Mouse (Mus musculus) myocyte (in vitro differentiated cells): Measurements from ENCODE around the gene Lsm11. TPM values are rescaled to one million over a fixed set of nuclear protein-coding genes. Genes with fewer than 3 reads are reported as not detected.

Experiments used
- H3K27me3 ChIP-seq: one replicate; pipeline ENCODE4 v1.6.1; 2011; ENCODE audit not compliant: control insufficient read depth, insufficient read depth, insufficient read length
- H3K36me3 ChIP-seq: one replicate; pipeline ENCODE4 v1.6.1; 2011; ENCODE audit not compliant: control insufficient read depth, insufficient read depth
- H3K4me2 ChIP-seq: one replicate; pipeline ENCODE4 v1.6.1; 2011; ENCODE audit warnings: low read depth, control low read depth
- H3K4me3 ChIP-seq: one replicate; pipeline ENCODE4 v1.5.1; 2011; ENCODE audit warnings: mild to moderate bottlenecking, control low read depth, moderate library complexity
- H3K79me2 ChIP-seq: one replicate; pipeline ENCODE4 v1.6.1; 2011; ENCODE audit not compliant: control insufficient read depth, insufficient read depth
- H3ac ChIP-seq: one replicate; pipeline ENCODE4 v1.6.1; 2011; ENCODE audit not compliant: control insufficient read depth, insufficient read length
- CEBPB ChIP-seq: IDR thresholded peaks from 2 replicates; pipeline ENCODE4 v1.6.1; 2011; ENCODE audit warnings: mild to moderate bottlenecking, moderate library complexity; ENCODE audit not compliant: poor library complexity, insufficient read depth, severe bottlenecking
- E2F4 ChIP-seq: IDR thresholded peaks from one replicate; pipeline ENCODE4 v1.6.1; 2011; ENCODE audit warnings: mild to moderate bottlenecking, control low read depth, moderate library complexity; ENCODE audit not compliant: insufficient read depth
- MAX ChIP-seq: IDR thresholded peaks from one replicate; pipeline ENCODE4 v1.6.1; 2011; ENCODE audit warnings: low read depth, mild to moderate bottlenecking, control low read depth
- MYOD1 ChIP-seq, 3 experiments: IDR thresholded peaks; one replicate each; pipeline ENCODE4 v1.6.1; 2011; ENCODE audit warnings: control low read depth in 2 of 3, low read depth in 2 of 3, mild to moderate bottlenecking in 2 of 3, moderate library complexity in 1 of 3; ENCODE audit not compliant: insufficient read length in 2 of 3, control insufficient read depth in 1 of 3
- MYOG ChIP-seq, 3 experiments: IDR thresholded peaks; one replicate each; pipeline ENCODE4 v1.6.1; 2011; ENCODE audit warnings: control low read depth in 2 of 3, low read depth in 2 of 3, mild to moderate bottlenecking in 2 of 3; ENCODE audit not compliant: insufficient read length in 2 of 3, control insufficient read depth in 1 of 3, insufficient read depth in 1 of 3
- POLR2A ChIP-seq: IDR thresholded peaks from one replicate; pipeline ENCODE4 v1.6.1; 2011; ENCODE audit warnings: low read depth, mild to moderate bottlenecking, control low read depth, moderate library complexity; ENCODE audit not compliant: insufficient read length
- POLR2AphosphoS2 ChIP-seq: IDR thresholded peaks from one replicate; pipeline ENCODE4 v1.6.1; 2011; ENCODE audit warnings: low read depth, control low read depth; ENCODE audit not compliant: insufficient read length
- REST ChIP-seq: IDR thresholded peaks from one replicate; pipeline ENCODE4 v1.6.1; 2011; ENCODE audit warnings: mild to moderate bottlenecking, control low read depth, moderate library complexity; ENCODE audit not compliant: insufficient read depth, insufficient read length
- SRF ChIP-seq: IDR thresholded peaks from one replicate; pipeline ENCODE4 v1.6.1; 2011; ENCODE audit warnings: low read depth; ENCODE audit not compliant: control insufficient read depth, insufficient read length
- TCF12 ChIP-seq: IDR thresholded peaks from one replicate; pipeline ENCODE4 v1.6.1; 2011; ENCODE audit warnings: mild to moderate bottlenecking, control low read depth; ENCODE audit not compliant: poor library complexity, insufficient read depth, severe bottlenecking
- TCF3 ChIP-seq: IDR thresholded peaks from one replicate; pipeline ENCODE4 v1.6.1; 2011; ENCODE audit warnings: low read depth, control low read depth; ENCODE audit not compliant: insufficient read length
- USF1 ChIP-seq: IDR thresholded peaks from one replicate; pipeline ENCODE4 v1.6.1; 2011; ENCODE audit warnings: low read depth, mild to moderate bottlenecking, control low read depth, moderate library complexity
- polyA plus RNA-seq: library from polyadenylated mRNA; unstranded; fragments of >200 nt; fragmentation: generic; extraction: Trizol; gene quantifications from one replicate; pipeline ENCODE4 v1.2.1, GENCODE M21; 2012; ENCODE audit warnings: missing spikeins

The Lsm11 gene
- polyA plus RNA-seq, 1 experiment = 5.4 TPM

DNA sequence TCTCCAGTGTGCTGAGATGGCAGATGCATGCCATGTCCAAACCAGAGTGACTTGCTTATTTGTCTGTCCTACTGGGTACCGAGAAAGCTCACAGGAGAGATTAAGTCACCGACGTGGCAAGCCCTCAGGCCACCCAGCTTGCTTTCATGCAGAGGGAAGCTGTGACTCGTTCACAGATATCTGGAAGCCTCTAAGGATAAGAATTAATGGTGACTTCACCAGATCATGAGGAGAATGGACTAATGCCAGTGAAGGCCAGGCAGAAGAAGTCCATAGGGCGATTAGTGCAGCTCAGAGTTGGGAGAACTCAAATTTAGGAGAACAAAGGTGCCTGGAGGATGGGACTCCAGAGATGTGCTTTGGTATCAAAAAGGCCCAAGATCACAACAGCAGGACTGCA lies 17.3 kb downstream of the Lsm11 start:
- no peaks in the 10 kb centered on the region for H3K36me3 ChIP-seq
- H3K4me3 ChIP-seq = no peak overlapping the region
- H3K79me2 ChIP-seq = no peaks in the 10 kb centered on the region
- H3K27me3 ChIP-seq = no peaks in the 10 kb centered on the region
- no peak overlapping the region for H3ac ChIP-seq
- TF ChIP-seq E2F4 (no peak), MAX (no peak), CEBPB (no peak), MYOD1 (IDR thresholded peaks at IDR 0.05; ENCODE audit: control insufficient read depth in 1 of 3, insufficient read length in 2 of 3, low read depth in 2 of 3) (no peak), SRF (no peak), REST (no peak), USF1 (no peak), POLR2A (no peak), POLR2AphosphoS2 (no peak), MYOG (IDR thresholded peaks at IDR 0.05; ENCODE audit: control insufficient read depth in 1 of 3, insufficient read depth in 1 of 3, insufficient read length in 2 of 3, low read depth in 2 of 3) (no peak), TCF12 (no peak)
- H3K4me2 ChIP-seq = no peak overlapping the region

GRCm38 (mm10) chr11:45926640-45927082 lies 18.1 kb downstream of the Lsm11 start:
- TF ChIP-seq SRF = no peak
- TF ChIP-seq TCF12 = no peak
- H3K27me3 ChIP-seq = no peaks in the 10 kb centered on the region

DNA sequence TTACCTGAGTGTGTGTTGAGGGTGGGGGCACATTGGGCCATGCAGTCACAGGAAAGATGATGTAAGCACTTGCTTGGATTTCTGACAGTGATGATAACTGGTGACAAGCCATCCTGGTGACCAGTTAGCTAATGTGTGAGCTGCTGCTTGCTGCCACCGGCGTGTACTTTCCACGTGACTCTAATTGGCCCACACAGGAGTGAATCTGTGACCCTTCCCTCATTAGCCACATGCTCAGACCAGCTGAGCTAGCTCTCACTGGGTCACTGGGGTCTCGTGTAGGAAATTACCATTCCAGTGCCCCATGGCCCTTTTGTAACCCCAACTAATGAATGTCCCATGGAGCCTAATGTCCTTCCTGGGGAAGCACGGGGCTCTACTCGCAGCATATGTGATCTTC lies 19.3 kb downstream of the Lsm11 start:
- H3K4me2 ChIP-seq = no peak overlapping the region
- no peak overlapping the region for H3ac ChIP-seq
- H3K36me3 ChIP-seq = no peaks in the 10 kb centered on the region
- TF ChIP-seq POLR2A (no peak), MYOG (IDR thresholded peaks at IDR 0.05; ENCODE audit: control insufficient read depth in 1 of 3, insufficient read depth in 1 of 3, insufficient read length in 2 of 3, low read depth in 2 of 3) (no peak), SRF (no peak), POLR2AphosphoS2 (no peak), TCF3 (no peak), MAX (no peak), E2F4 (no peak), REST (no peak), TCF12 (no peak), CEBPB (no peak), MYOD1 (IDR thresholded peaks at IDR 0.05; ENCODE audit: control insufficient read depth in 1 of 3, insufficient read length in 2 of 3, low read depth in 2 of 3) (no peak), USF1 (no peak)
- no peak overlapping the region for H3K4me3 ChIP-seq
- no peaks in the 10 kb centered on the region for H3K79me2 ChIP-seq
- no peaks in the 10 kb centered on the region for H3K27me3 ChIP-seq

More at GRCm38 (mm10) chr11:45926640-45927082, 18.1 kb downstream of the Lsm11 start:
- H3K79me2 ChIP-seq = no peaks in the 10 kb centered on the region
- H3K36me3 ChIP-seq = no peaks in the 10 kb centered on the region
- peak overlapping the region; percentile 77 for H3K4me2 ChIP-seq
- H3K4me3 ChIP-seq = no peak overlapping the region
- H3ac ChIP-seq = no peak overlapping the region

DNA sequence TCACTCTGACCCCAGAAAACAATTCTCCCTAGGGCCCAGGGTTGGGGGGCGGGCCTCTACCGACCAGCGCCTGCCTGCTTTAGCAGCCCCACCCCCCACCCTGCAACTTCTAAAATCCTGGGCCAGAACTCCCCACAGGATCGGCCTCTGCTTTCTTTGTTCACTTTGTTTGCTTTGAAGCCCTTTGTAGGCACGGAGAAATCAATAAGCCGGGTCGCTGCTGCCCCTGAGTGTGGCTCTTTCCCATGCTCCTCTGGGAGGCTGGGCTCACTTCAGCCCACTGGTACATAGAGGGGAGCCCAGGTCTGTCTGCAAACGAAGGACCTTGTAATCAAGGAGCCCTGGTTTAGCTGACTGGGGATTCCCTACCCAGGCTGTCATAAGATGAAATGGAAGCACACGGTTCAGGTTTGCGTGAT lies 23.2 kb downstream of the Lsm11 start:
- Histone ChIP-seq H3K79me2 (no peaks in the 10 kb centered on the region), H3K4me2 (no peak overlapping the region)
- TF ChIP-seq USF1 = no peak
- TF ChIP-seq REST = no peak
- TF ChIP-seq E2F4 = no peak
- no peak for TF ChIP-seq MYOD1 (IDR thresholded peaks at IDR 0.05; ENCODE audit: control insufficient read depth in 1 of 3, insufficient read length in 2 of 3, low read depth in 2 of 3)
- no peak for TF ChIP-seq TCF3
- no peak for TF ChIP-seq CEBPB
- TF ChIP-seq MAX = no peak
- TF ChIP-seq SRF = no peak

GRCm38 (mm10) chr11:45921026-45921425 lies 23.7 kb downstream of the Lsm11 start:
- Histone ChIP-seq H3K4me3 (no peak overlapping the region), H3K4me2 (no peak overlapping the region)

More for the DNA sequence above, 23.2 kb downstream of the Lsm11 start:
- Histone ChIP-seq H3K36me3 (no peaks in the 10 kb centered on the region), H3ac (no peak overlapping the region), H3K27me3 (no peaks in the 10 kb centered on the region), H3K4me3 (no peak overlapping the region)

More at GRCm38 (mm10) chr11:45921026-45921425, 23.7 kb downstream of the Lsm11 start:
- Histone ChIP-seq H3K36me3 (no peaks in the 10 kb centered on the region), H3ac (no peak overlapping the region), H3K79me2 (no peaks in the 10 kb centered on the region), H3K27me3 (no peaks in the 10 kb centered on the region)
- TF ChIP-seq E2F4 (no peak), CEBPB (no peak), MYOG (IDR thresholded peaks at IDR 0.05; ENCODE audit: control insufficient read depth in 1 of 3, insufficient read depth in 1 of 3, insufficient read length in 2 of 3, low read depth in 2 of 3) (no peak), TCF12 (no peak), USF1 (no peak), REST (no peak), TCF3 (no peak)
